Mouse (Mus musculus) kidney, embryonic 15.5 days (tissue): ENCODE results near the gene Pex11g. TPM values are rescaled to one million over a fixed set of nuclear protein-coding genes. Genes with fewer than 3 reads are reported as not detected.

Source experiments
- ATAC-seq: fragments of 200-750 bp; cut with Nextera tagmentation; replicated peaks from 2 replicates; pipeline ENCODE4 v1.8.0; 2017; ENCODE audit warnings: moderate TSS enrichment; ENCODE audit not compliant: low FRiP score
- H3K27ac ChIP-seq: fragments of 300-500 bp; sonication (generic); 2 replicates; pipeline ENCODE4 v1.5.1; 2015; ENCODE audit warnings: mild to moderate bottlenecking, inconsistent platforms
- H3K27me3 ChIP-seq: fragments of 300-500 bp; sonication (generic); 2 replicates; pipeline ENCODE4 v1.6.1; 2015; ENCODE audit warnings: inconsistent platforms
- H3K36me3 ChIP-seq: fragments of 300-500 bp; sonication (generic); 2 replicates; pipeline ENCODE4 v1.6.1; 2015; ENCODE audit warnings: inconsistent platforms
- H3K4me1 ChIP-seq: fragments of 300-500 bp; sonication (generic); 2 replicates; pipeline ENCODE4 v1.6.1; 2015; ENCODE audit warnings: inconsistent platforms
- H3K4me2 ChIP-seq: fragments of 300-500 bp; sonication (generic); 2 replicates; pipeline ENCODE4 v1.6.1; 2015; ENCODE audit warnings: moderate library complexity, mild to moderate bottlenecking, inconsistent platforms
- H3K4me3 ChIP-seq: fragments of 300-500 bp; sonication (generic); replicated peaks from 2 replicates; pipeline ENCODE4 v1.5.1; 2015; ENCODE audit warnings: mild to moderate bottlenecking, inconsistent platforms
- H3K9ac ChIP-seq: fragments of 300-500 bp; sonication (generic); 2 replicates; pipeline ENCODE4 v1.6.1; 2015; ENCODE audit warnings: mild to moderate bottlenecking, inconsistent platforms
- H3K9me3 ChIP-seq: fragments of 300-500 bp; sonication (generic); replicated peaks from 2 replicates; pipeline ENCODE4 v1.6.1; 2016; ENCODE audit warnings: inconsistent platforms
- WGBS: fragments of 180-500 bp; shearing (Covaris S2); methylation state at CpG from one replicate; pipeline ENCODE4 v1.1.7; 2015; ENCODE audit warnings: mixed read lengths; 5-methylcytosine and 5-hydroxymethylcytosine counted together
- polyA plus RNA-seq: library from polyadenylated mRNA; unstranded; fragments of >200 nt; fragmentation: Nextera tagmentation; extraction: Ambion mirVana; gene quantifications from 2 replicates; pipeline ENCODE4 v1.2.1, GENCODE M21; 2015

The Pex11g gene
- polyA plus RNA-seq, 1 experiment from 2014 or later = 7.5 TPM

- Histone ChIP-seq H3K27ac (no peak overlapping the region), H3K4me2 (no peak overlapping the region), H3K4me1 (peaks cover 13% of the 10 kb centered on the region; the same call in 1 of the 2 replicates), H3K9me3 (no peaks in the 10 kb centered on the region), H3K36me3 (no peaks in the 10 kb centered on the region), H3K27me3 (no peaks in the 10 kb centered on the region), H3K9ac (no peak overlapping the region), H3K4me3 (no peak overlapping the region)
- 79% methylated on average over 2 of the region's 2 CpGs for WGBS
- no peak for ATAC-seq
Observed at GRCm38 (mm10) chr8:3411085-3411484, 56.4 kb downstream of the Pex11g start.

GRCm38 (mm10) chr8:3407417-3407816 lies 60.1 kb downstream of the Pex11g start:
- Histone ChIP-seq H3K9ac (no peak overlapping the region), H3K27ac (no peak overlapping the region), H3K4me3 (no peak overlapping the region), H3K9me3 (no peaks in the 10 kb centered on the region), H3K4me2 (no peak overlapping the region), H3K4me1 (no peaks in the 10 kb centered on the region), H3K27me3 (no peaks in the 10 kb centered on the region), H3K36me3 (peaks cover 9% of the 10 kb centered on the region)
- ATAC-seq = no peak
- WGBS = 84% methylated on average over 3 of the region's 3 CpGs

Other genes starting within 250 kb of the Pex11g start
- 35.5 and 36.5 TPM in 2 replicates for gene Insr, start 188.1 kb downstream of the Pex11g start, polyA plus RNA-seq
- 0.12 TPM in 1 of 2 replicates, not detected in the other for gene A430078G23Rik, start 114.3 kb downstream of the Pex11g start, polyA plus RNA-seq
- gene Arhgef18, start 74.7 kb downstream of the Pex11g start, polyA plus RNA-seq = 10.9 and 11.2 TPM in 2 replicates
- gene Tex45, start 3.2 kb upstream of the Pex11g start, polyA plus RNA-seq = not detected in 2 replicates
- gene Zfp358, start 25.5 kb upstream of the Pex11g start, polyA plus RNA-seq = 47.3 and 50.0 TPM in 2 replicates
- gene Mcoln1, start 32.8 kb upstream of the Pex11g start, polyA plus RNA-seq = 56.0 and 57.1 TPM in 2 replicates
- 29.4 and 38.3 TPM in 2 replicates for gene Pnpla6, start 47.7 kb upstream of the Pex11g start, polyA plus RNA-seq
- gene C330021F23Rik, start 100.3 kb upstream of the Pex11g start, polyA plus RNA-seq = 7.5 and 8.3 TPM in 2 replicates
- 14.1 and 15.8 TPM in 2 replicates for gene Camsap3, start 119.6 kb upstream of the Pex11g start, polyA plus RNA-seq
- gene Xab2, start 153.6 kb upstream of the Pex11g start, polyA plus RNA-seq = 60.4 and 65.0 TPM in 2 replicates
- 108 and 116 TPM in 2 replicates for gene Pet100, start 153.9 kb upstream of the Pex11g start, polyA plus RNA-seq
- 0.34 and 0.48 TPM in 2 replicates for gene Pcp2, start 157.9 kb upstream of the Pex11g start, polyA plus RNA-seq
- gene Stxbp2, start 163.3 kb upstream of the Pex11g start, polyA plus RNA-seq = 78.5 and 85.3 TPM in 2 replicates
- 0.66 TPM in 1 of 2 replicates, not detected in the other for gene Retn, start 188.1 kb upstream of the Pex11g start, polyA plus RNA-seq
- 0.32 and 0.57 TPM in 2 replicates for gene Mcemp1, start 198.1 kb upstream of the Pex11g start, polyA plus RNA-seq
- 12.4 and 12.6 TPM in 2 replicates for gene Fcor, start 204.7 kb upstream of the Pex11g start, polyA plus RNA-seq
- gene Trappc5, start 208.6 kb upstream of the Pex11g start, polyA plus RNA-seq = 38.3 and 39.5 TPM in 2 replicates
- 0.12 and 0.33 TPM in 2 replicates for gene Fcer2a, start 226.5 kb upstream of the Pex11g start, polyA plus RNA-seq